Mouse (Mus musculus): ENCODE data around the gene Rassf2. TPM values are rescaled to one million over a fixed set of nuclear protein-coding genes. Genes with fewer than 3 reads are reported as not detected.
A peak's percentile ranks its signal among the peaks of the same experiment; 100 is the strongest.

The Rassf2 gene
- polyA plus RNA-seq, 1 experiment from 2014 or later = 3.1 TPM

- Histone ChIP-seq H3K36me3 (ENCODE audit: control insufficient read depth, insufficient read depth, low read length) (no peaks in the 10 kb centered on the region), H3K4me2 (no peak overlapping the region), H3K4me1 (ENCODE audit: control insufficient read depth, insufficient read depth, low read length) (peaks cover 10% of the 10 kb centered on the region; the same call in 1 of the 2 replicates), H3K4me3 (ENCODE audit: low read depth, low read length) (no peak overlapping the region), H3K27me3 (ENCODE audit: control insufficient read depth, insufficient read depth, low read length) (no peaks in the 10 kb centered on the region), H3K9me3 (replicated peaks; ENCODE audit: control insufficient read depth, low read length) (no peaks in the 10 kb centered on the region), H3K9ac (ENCODE audit: low read depth, low read length) (no peak overlapping the region), H3K27ac (ENCODE audit: low read depth, low read length) (no peak overlapping the region)
- ATAC-seq (replicated peaks; ENCODE audit: insufficient number of reproducible peaks, low FRiP score, low TSS enrichment) = no peak
- WGBS (ENCODE audit: insufficient replicate concordance) = 90% methylated on average over 6 of the region's 6 CpGs
These were observed 35.1 kb downstream of the Rassf2 start for GRCm38 (mm10) chr2:131994971-131995370.

- no peak overlapping the region for H3K9ac ChIP-seq (ENCODE audit: low read depth, low read length)
- no peak for ATAC-seq (replicated peaks; ENCODE audit: insufficient number of reproducible peaks, low FRiP score, low TSS enrichment)
- peak overlapping the region; percentile 19 for H3K4me2 ChIP-seq
These were observed 36.4 kb downstream of the Rassf2 start for GRCm38 (mm10) chr2:131993563-131994088.

GRCm38 (mm10) chr2:131993151-131993550 is 36.9 kb downstream of the Rassf2 start:
- Histone ChIP-seq H3K4me1 (ENCODE audit: control insufficient read depth, insufficient read depth, low read length) (peaks cover 10% of the 10 kb centered on the region; the same call in 1 of the 2 replicates), H3K27ac (ENCODE audit: low read depth, low read length) (no peak overlapping the region), H3K4me2 (no peak overlapping the region)

More at GRCm38 (mm10) chr2:131993563-131994088, 36.4 kb downstream of the Rassf2 start:
- no peaks in the 10 kb centered on the region for H3K27me3 ChIP-seq (ENCODE audit: control insufficient read depth, insufficient read depth, low read length)
- H3K4me3 ChIP-seq (ENCODE audit: low read depth, low read length) = no peak overlapping the region
- WGBS (ENCODE audit: insufficient replicate concordance) = 37% methylated on average over 14 of the region's 14 CpGs
- H3K27ac ChIP-seq (ENCODE audit: low read depth, low read length) = no peak overlapping the region
- H3K36me3 ChIP-seq (ENCODE audit: control insufficient read depth, insufficient read depth, low read length) = no peaks in the 10 kb centered on the region
- H3K4me1 ChIP-seq (ENCODE audit: control insufficient read depth, insufficient read depth, low read length) = peaks cover 10% of the 10 kb centered on the region; the same call in 1 of the 2 replicates
- no peaks in the 10 kb centered on the region for H3K9me3 ChIP-seq (replicated peaks; ENCODE audit: control insufficient read depth, low read length)

GRCm38 (mm10) chr2:131992487-131992886 is 37.6 kb downstream of the Rassf2 start:
- no peaks in the 10 kb centered on the region for H3K27me3 ChIP-seq (ENCODE audit: control insufficient read depth, insufficient read depth, low read length)
- ATAC-seq (replicated peaks; ENCODE audit: insufficient number of reproducible peaks, low FRiP score, low TSS enrichment) = no peak
- 84% methylated on average over 2 of the region's 2 CpGs for WGBS (ENCODE audit: insufficient replicate concordance)

More at GRCm38 (mm10) chr2:131993151-131993550, 36.9 kb downstream of the Rassf2 start:
- H3K36me3 ChIP-seq (ENCODE audit: control insufficient read depth, insufficient read depth, low read length) = no peaks in the 10 kb centered on the region
- H3K9me3 ChIP-seq (replicated peaks; ENCODE audit: control insufficient read depth, low read length) = no peaks in the 10 kb centered on the region
- ATAC-seq (replicated peaks; ENCODE audit: insufficient number of reproducible peaks, low FRiP score, low TSS enrichment) = no peak
- WGBS (ENCODE audit: insufficient replicate concordance) = 68% methylated on average over 4 of the region's 4 CpGs
- no peak overlapping the region for H3K4me3 ChIP-seq (ENCODE audit: low read depth, low read length)
- no peak overlapping the region for H3K9ac ChIP-seq (ENCODE audit: low read depth, low read length)
- no peaks in the 10 kb centered on the region for H3K27me3 ChIP-seq (ENCODE audit: control insufficient read depth, insufficient read depth, low read length)

GRCm38 (mm10) chr2:131988550-131988949 is 41.5 kb downstream of the Rassf2 start:
- Histone ChIP-seq H3K27me3 (ENCODE audit: control insufficient read depth, insufficient read depth, low read length) (no peaks in the 10 kb centered on the region), H3K27ac (ENCODE audit: low read depth, low read length) (no peak overlapping the region), H3K9ac (ENCODE audit: low read depth, low read length) (no peak overlapping the region), H3K4me2 (no peak overlapping the region), H3K36me3 (ENCODE audit: control insufficient read depth, insufficient read depth, low read length) (no peaks in the 10 kb centered on the region), H3K4me1 (ENCODE audit: control insufficient read depth, insufficient read depth, low read length) (peaks cover 6% of the 10 kb centered on the region; the same call in 1 of the 2 replicates), H3K4me3 (ENCODE audit: low read depth, low read length) (no peak overlapping the region), H3K9me3 (replicated peaks; ENCODE audit: control insufficient read depth, low read length) (no peaks in the 10 kb centered on the region)
- ATAC-seq (replicated peaks; ENCODE audit: insufficient number of reproducible peaks, low FRiP score, low TSS enrichment) = no peak
- WGBS (ENCODE audit: insufficient replicate concordance) = 76% methylated on average over 2 of the region's 2 CpGs

More at GRCm38 (mm10) chr2:131992487-131992886, 37.6 kb downstream of the Rassf2 start:
- Histone ChIP-seq H3K27ac (ENCODE audit: low read depth, low read length) (no peak overlapping the region), H3K36me3 (ENCODE audit: control insufficient read depth, insufficient read depth, low read length) (no peaks in the 10 kb centered on the region), H3K4me2 (no peak overlapping the region), H3K9me3 (replicated peaks; ENCODE audit: control insufficient read depth, low read length) (no peaks in the 10 kb centered on the region), H3K4me1 (ENCODE audit: control insufficient read depth, insufficient read depth, low read length) (peaks cover 10% of the 10 kb centered on the region; the same call in 1 of the 2 replicates), H3K9ac (ENCODE audit: low read depth, low read length) (no peak overlapping the region), H3K4me3 (ENCODE audit: low read depth, low read length) (no peak overlapping the region)

DNA sequence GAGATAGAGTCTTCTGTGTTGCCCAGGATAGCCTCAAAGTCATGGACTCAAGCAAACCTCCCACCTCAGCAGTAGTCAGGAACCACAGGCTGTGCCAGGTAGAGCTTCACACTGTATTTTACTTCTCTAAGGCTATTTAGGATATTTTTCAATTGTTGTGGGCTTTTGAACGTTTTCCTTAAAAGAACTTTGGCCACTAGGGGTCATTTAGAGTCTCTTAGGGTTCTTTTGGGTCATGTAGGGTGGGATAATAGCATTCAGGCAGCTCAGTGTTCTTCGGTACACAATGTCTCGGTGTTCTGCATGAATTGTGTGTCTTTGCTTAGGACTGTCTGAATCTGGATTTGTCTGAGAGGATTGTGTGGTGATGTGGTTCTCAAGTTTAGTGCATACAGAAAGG is 42.1 kb downstream of the Rassf2 start:
- no peak overlapping the region for H3K4me2 ChIP-seq
- H3K4me1 ChIP-seq (ENCODE audit: control insufficient read depth, insufficient read depth, low read length) = 0 out of 2 replicates have a peak, but pooled peaks cover 3% of the 10 kb centered on the region
- WGBS (ENCODE audit: insufficient replicate concordance) = 41% methylated on average over 3 of the region's 3 CpGs
- H3K27ac ChIP-seq (ENCODE audit: low read depth, low read length) = no peak overlapping the region
- H3K9ac ChIP-seq (ENCODE audit: low read depth, low read length) = no peak overlapping the region
- no peak overlapping the region for H3K4me3 ChIP-seq (ENCODE audit: low read depth, low read length)
- no peaks in the 10 kb centered on the region for H3K27me3 ChIP-seq (ENCODE audit: control insufficient read depth, insufficient read depth, low read length)
- no peaks in the 10 kb centered on the region for H3K36me3 ChIP-seq (ENCODE audit: control insufficient read depth, insufficient read depth, low read length)
- ATAC-seq (replicated peaks; ENCODE audit: insufficient number of reproducible peaks, low FRiP score, low TSS enrichment) = no peak
- H3K9me3 ChIP-seq (replicated peaks; ENCODE audit: control insufficient read depth, low read length) = no peaks in the 10 kb centered on the region

DNA sequence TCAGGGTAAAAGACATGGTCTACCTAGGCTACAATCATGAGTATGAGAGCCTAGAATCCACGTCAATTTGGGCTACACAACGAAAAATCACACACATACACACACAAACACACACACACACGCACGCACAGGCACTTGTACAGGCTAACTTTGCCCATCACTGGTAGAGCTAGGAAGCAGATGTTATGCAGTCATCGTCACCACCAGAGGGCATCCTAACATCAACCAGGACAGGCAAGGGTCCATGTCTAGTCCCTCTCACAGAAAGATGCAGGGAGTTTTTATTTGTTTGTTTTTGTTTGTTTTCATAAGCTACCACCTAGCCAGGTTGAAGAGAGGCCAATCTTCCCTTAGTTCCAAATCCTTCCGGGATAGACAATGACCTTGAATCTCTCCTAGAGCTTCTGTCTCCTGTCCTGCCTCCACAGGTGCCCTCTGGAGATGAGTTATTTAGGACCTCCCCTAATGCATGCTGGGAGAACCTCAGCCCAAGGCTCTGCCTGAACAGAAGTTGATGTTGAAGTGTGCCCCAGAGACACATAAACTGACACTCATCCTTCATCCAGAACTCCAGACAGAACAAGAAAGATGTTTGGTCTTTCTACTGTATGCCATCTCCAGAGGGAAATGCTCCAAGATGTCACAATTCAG is 47.4 kb downstream of the Rassf2 start:
- H3K9me3 ChIP-seq (replicated peaks; ENCODE audit: control insufficient read depth, low read length) = no peaks in the 10 kb centered on the region
- H3K4me2 ChIP-seq = no peak overlapping the region
- ATAC-seq (replicated peaks; ENCODE audit: insufficient number of reproducible peaks, low FRiP score, low TSS enrichment) = no peak
- no peaks in the 10 kb centered on the region for H3K27me3 ChIP-seq (ENCODE audit: control insufficient read depth, insufficient read depth, low read length)
- H3K4me1 ChIP-seq (ENCODE audit: control insufficient read depth, insufficient read depth, low read length) = peaks cover 10% of the 10 kb centered on the region
- H3K27ac ChIP-seq (ENCODE audit: low read depth, low read length) = no peak overlapping the region
- H3K9ac ChIP-seq (ENCODE audit: low read depth, low read length) = no peak overlapping the region
- 14% methylated on average over 6 of the region's 6 CpGs for WGBS (ENCODE audit: insufficient replicate concordance)
- H3K4me3 ChIP-seq (ENCODE audit: low read depth, low read length) = no peak overlapping the region
- H3K36me3 ChIP-seq (ENCODE audit: control insufficient read depth, insufficient read depth, low read length) = no peaks in the 10 kb centered on the region

GRCm38 (mm10) chr2:131980866-131981265 is 49.2 kb downstream of the Rassf2 start:
- H3K4me3 ChIP-seq (ENCODE audit: low read depth, low read length) = no peak overlapping the region
- no peaks in the 10 kb centered on the region for H3K9me3 ChIP-seq (replicated peaks; ENCODE audit: control insufficient read depth, low read length)
- H3K36me3 ChIP-seq (ENCODE audit: control insufficient read depth, insufficient read depth, low read length) = no peaks in the 10 kb centered on the region
- H3K9ac ChIP-seq (ENCODE audit: low read depth, low read length) = peak overlapping the region; percentile 23; the same call in 1 of the 2 replicates
- H3K27ac ChIP-seq (ENCODE audit: low read depth, low read length) = peak overlapping the region; percentile 29; the same call in 1 of the 2 replicates
- no peak; the same call in 1 of the 2 replicates for ATAC-seq (replicated peaks; ENCODE audit: insufficient number of reproducible peaks, low FRiP score, low TSS enrichment)
- no peaks in the 10 kb centered on the region for H3K27me3 ChIP-seq (ENCODE audit: control insufficient read depth, insufficient read depth, low read length)
- 11% methylated on average over 9 of the region's 9 CpGs for WGBS (ENCODE audit: insufficient replicate concordance)
- H3K4me2 ChIP-seq = peak overlapping the region; percentile 43
- H3K4me1 ChIP-seq (ENCODE audit: control insufficient read depth, insufficient read depth, low read length) = peaks cover 10% of the 10 kb centered on the region

All from heart, embryonic 11.5 days (tissue).